Mouse (Mus musculus) embryonic facial prominence, embryonic 14.5 days (tissue): ENCODE measurements around the gene Pfn1. TPM values are rescaled to one million over a fixed set of nuclear protein-coding genes. Genes with fewer than 3 reads are reported as not detected.

Experiments used
- ATAC-seq: fragments of 200-750 bp; cut with Nextera tagmentation; 2 replicates; pipeline ENCODE4 v1.8.0; 2017; ENCODE audit warnings: low read depth, moderate number of reproducible peaks, moderate TSS enrichment
- DNase-seq: peaks from one replicate; pipeline ENCODE4 v3.0.0-alpha.2; 2015; ENCODE audit warnings: low spot score
- H3K27ac ChIP-seq: fragments of 300-500 bp; sonication (generic); replicated peaks from 2 replicates; pipeline ENCODE4 v1.5.1; 2014; ENCODE audit warnings: low read depth, mild to moderate bottlenecking, low read length, moderate library complexity
- H3K27me3 ChIP-seq: fragments of 300-500 bp; sonication (generic); replicated peaks from 2 replicates; pipeline ENCODE4 v1.6.1; 2014; ENCODE audit warnings: low read length; ENCODE audit not compliant: control insufficient read depth, insufficient read depth
- H3K36me3 ChIP-seq: fragments of 300-500 bp; sonication (generic); 2 replicates; pipeline ENCODE4 v1.6.1; 2014; ENCODE audit warnings: low read length, mixed read lengths; ENCODE audit not compliant: control insufficient read depth, insufficient read depth
- H3K4me1 ChIP-seq: fragments of 300-500 bp; sonication (generic); 2 replicates; pipeline ENCODE4 v1.6.1; 2014; ENCODE audit warnings: antibody characterized with exemption, low read length; ENCODE audit not compliant: control insufficient read depth, insufficient read depth
- H3K4me2 ChIP-seq: fragments of 300-500 bp; sonication (generic); 2 replicates; pipeline ENCODE4 v1.6.1; 2014; ENCODE audit warnings: low read depth, mild to moderate bottlenecking, low read length, moderate library complexity, mixed read lengths
- H3K4me3 ChIP-seq: fragments of 300-500 bp; sonication (generic); 2 replicates; pipeline ENCODE4 v1.5.1; 2014; ENCODE audit warnings: low read depth, mild to moderate bottlenecking, low read length
- H3K9ac ChIP-seq: fragments of 300-500 bp; sonication (generic); 2 replicates; pipeline ENCODE4 v1.6.1; 2014; ENCODE audit warnings: low read depth, mild to moderate bottlenecking, low read length, moderate library complexity, mixed read lengths
- H3K9me3 ChIP-seq: fragments of 300-500 bp; sonication (generic); 2 replicates; pipeline ENCODE4 v1.6.1; 2016; ENCODE audit warnings: low read length; ENCODE audit not compliant: control insufficient read depth
- WGBS: fragments of 180-500 bp; shearing (Covaris S2); extraction: QIAGEN DNeasy Blood & Tissue Kit; methylation state at CpG from one replicate; pipeline ENCODE4 v1.1.7; 2014; 5-methylcytosine and 5-hydroxymethylcytosine counted together
- polyA plus RNA-seq: library from polyadenylated mRNA; unstranded; fragments of >200 nt; fragmentation: Nextera tagmentation; extraction: Ambion mirVana; gene quantifications from 2 replicates; pipeline ENCODE4 v1.2.1, GENCODE M21; 2014

The Pfn1 gene
- polyA plus RNA-seq, 1 experiment from 2014 or later = 1,605 TPM

DNA sequence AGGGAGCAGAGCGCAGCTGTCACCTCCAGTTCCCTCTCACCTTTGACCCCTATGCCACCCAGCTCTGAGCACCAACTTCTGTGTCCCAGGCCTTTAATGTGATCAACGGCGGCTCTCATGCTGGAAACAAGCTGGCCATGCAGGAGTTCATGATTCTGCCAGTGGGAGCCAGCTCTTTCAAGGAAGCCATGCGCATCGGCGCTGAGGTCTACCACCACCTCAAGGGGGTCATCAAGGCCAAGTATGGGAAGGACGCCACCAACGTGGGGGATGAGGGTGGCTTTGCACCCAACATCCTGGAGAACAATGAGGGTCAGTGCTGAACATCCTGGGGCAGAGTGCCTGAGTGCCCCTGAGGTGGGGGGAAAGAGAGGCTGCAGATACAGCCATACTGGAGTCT lies 6.1 kb upstream of the Pfn1 start:
- WGBS = 88% methylated on average over 8 of the region's 8 CpGs
- H3K9me3 ChIP-seq = no peaks in the 10 kb centered on the region
- H3K4me1 ChIP-seq = peaks cover 29% of the 10 kb centered on the region
- ATAC-seq (no peak), DNase-seq (no peak)
- no peaks in the 10 kb centered on the region for H3K27me3 ChIP-seq
- no peak overlapping the region for H3K27ac ChIP-seq
- no peak overlapping the region for H3K4me3 ChIP-seq
- H3K36me3 ChIP-seq = peaks cover 52% of the 10 kb centered on the region
- H3K9ac ChIP-seq = no peak overlapping the region
- H3K4me2 ChIP-seq = no peak overlapping the region

- no peak for ATAC-seq
- no peak overlapping the region for H3K4me3 ChIP-seq
- H3K27me3 ChIP-seq = no peaks in the 10 kb centered on the region
- DNase-seq = no peak
- peaks cover 36% of the 10 kb centered on the region for H3K36me3 ChIP-seq
- 61% methylated on average over 8 of the region's 8 CpGs for WGBS
- peak overlapping the region; percentile 15; the same call in 1 of the 2 replicates for H3K27ac ChIP-seq
- no peaks in the 10 kb centered on the region for H3K9me3 ChIP-seq
- peaks cover 29% of the 10 kb centered on the region for H3K4me1 ChIP-seq
- H3K9ac ChIP-seq = peak overlapping the region; percentile 2; the same call in 1 of the 2 replicates
- no peak overlapping the region; the same call in 1 of the 2 replicates for H3K4me2 ChIP-seq
Observed at GRCm38 (mm10) chr11:70658942-70659341, 4.5 kb upstream of the Pfn1 start.

DNA sequence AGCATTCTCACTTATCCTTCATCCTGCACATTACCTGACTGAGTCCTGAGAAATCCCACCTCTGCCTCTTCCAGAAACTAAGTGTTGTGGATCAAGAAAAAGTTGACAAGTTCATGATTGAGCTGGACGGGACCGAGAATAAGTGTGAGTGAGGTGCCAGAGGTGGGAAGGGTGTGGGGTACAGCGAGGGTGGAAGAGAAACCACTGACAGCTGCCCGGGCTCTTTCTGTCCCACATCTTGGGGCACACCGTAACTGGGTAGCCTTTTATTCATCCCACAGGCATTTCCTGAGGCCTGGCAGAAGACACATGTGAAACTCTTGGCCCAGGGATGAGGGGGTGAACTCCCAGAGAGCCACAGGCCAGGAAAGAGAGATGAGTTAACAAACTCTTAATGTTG lies 4.1 kb upstream of the Pfn1 start:
- ATAC-seq (no peak), DNase-seq (no peak)
- Histone ChIP-seq H3K9me3 (no peaks in the 10 kb centered on the region), H3K4me1 (peaks cover 29% of the 10 kb centered on the region), H3K9ac (no peak overlapping the region; the same call in 1 of the 2 replicates), H3K27ac (no peak overlapping the region), H3K27me3 (no peaks in the 10 kb centered on the region), H3K36me3 (peaks cover 32% of the 10 kb centered on the region), H3K4me2 (peak overlapping the region; percentile 2; the same call in 1 of the 2 replicates), H3K4me3 (0 out of 2 replicates have a peak overlapping the region, but pooled peaks have one; percentile 2)
- WGBS = 82% methylated on average over 5 of the region's 5 CpGs

- WGBS = 47% methylated on average over 9 of the region's 9 CpGs
- Histone ChIP-seq H3K9me3 (no peaks in the 10 kb centered on the region), H3K27me3 (no peaks in the 10 kb centered on the region), H3K27ac (peak overlapping the region; percentile 15; the same call in 1 of the 2 replicates), H3K36me3 (peaks cover 28% of the 10 kb centered on the region), H3K4me1 (peaks cover 29% of the 10 kb centered on the region), H3K4me2 (peak overlapping the region; percentile 98; the same call in 1 of the 2 replicates), H3K4me3 (0 out of 2 replicates have a peak overlapping the region, but pooled peaks have one; percentile 6), H3K9ac (no peak overlapping the region)
- ATAC-seq (no peak), DNase-seq (no peak)
Observed at GRCm38 (mm10) chr11:70657991-70658390, 3.5 kb upstream of the Pfn1 start.

DNA sequence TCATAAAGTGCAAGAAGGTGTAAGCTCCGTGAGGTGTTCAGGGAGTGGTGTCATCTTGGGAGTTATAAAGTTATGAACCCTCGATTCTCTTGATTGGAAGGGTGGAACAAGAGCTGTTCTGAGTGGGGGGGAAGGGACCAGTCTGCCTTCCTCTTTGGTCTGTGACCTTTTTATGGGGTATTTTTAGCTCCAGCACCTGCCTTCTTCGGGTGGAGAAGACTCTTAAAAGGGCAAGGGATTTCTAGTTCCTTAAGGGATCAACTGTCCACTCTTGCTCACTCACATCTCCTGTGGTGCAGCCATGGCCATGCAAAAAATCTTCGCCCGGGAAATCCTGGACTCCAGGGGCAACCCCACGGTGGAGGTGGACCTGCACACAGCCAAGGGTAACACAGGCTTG lies 3.1 kb upstream of the Pfn1 start:
- DNase-seq (no peak), ATAC-seq (no peak)
- Histone ChIP-seq H3K27ac (peak overlapping the region; percentile 90), H3K4me1 (peaks cover 31% of the 10 kb centered on the region), H3K9me3 (no peaks in the 10 kb centered on the region), H3K27me3 (no peaks in the 10 kb centered on the region), H3K36me3 (peaks cover 27% of the 10 kb centered on the region), H3K9ac (no peak overlapping the region), H3K4me2 (peak overlapping the region; percentile 98), H3K4me3 (0 out of 2 replicates have a peak overlapping the region, but pooled peaks have one; percentile 6)
- WGBS = 41% methylated on average over 6 of the region's 6 CpGs

- peaks cover 37% of the 10 kb centered on the region for H3K4me1 ChIP-seq
- ATAC-seq (no peak), DNase-seq (no peak)
- H3K9ac ChIP-seq = peak within 1 kb of the TSS; percentile 92
- H3K9me3 ChIP-seq = no peaks in the 10 kb centered on the region
- peak within 1 kb of the TSS; percentile 90 for H3K27ac ChIP-seq
- peak within 1 kb of the TSS; percentile 98 for H3K4me2 ChIP-seq
- H3K27me3 ChIP-seq = no peaks in the 10 kb centered on the region
- H3K36me3 ChIP-seq = peaks cover 27% of the 10 kb centered on the region
- WGBS = 11% methylated on average over 3 of the region's 3 CpGs
- peak within 1 kb of the TSS; percentile 64 for H3K4me3 ChIP-seq
Observed at GRCm38 (mm10) chr11:70656964-70657363, 2.5 kb upstream of the Pfn1 start, which contains the start of gene Eno3. Eno3 (plus strand) TSS chr11:70657202.

DNA sequence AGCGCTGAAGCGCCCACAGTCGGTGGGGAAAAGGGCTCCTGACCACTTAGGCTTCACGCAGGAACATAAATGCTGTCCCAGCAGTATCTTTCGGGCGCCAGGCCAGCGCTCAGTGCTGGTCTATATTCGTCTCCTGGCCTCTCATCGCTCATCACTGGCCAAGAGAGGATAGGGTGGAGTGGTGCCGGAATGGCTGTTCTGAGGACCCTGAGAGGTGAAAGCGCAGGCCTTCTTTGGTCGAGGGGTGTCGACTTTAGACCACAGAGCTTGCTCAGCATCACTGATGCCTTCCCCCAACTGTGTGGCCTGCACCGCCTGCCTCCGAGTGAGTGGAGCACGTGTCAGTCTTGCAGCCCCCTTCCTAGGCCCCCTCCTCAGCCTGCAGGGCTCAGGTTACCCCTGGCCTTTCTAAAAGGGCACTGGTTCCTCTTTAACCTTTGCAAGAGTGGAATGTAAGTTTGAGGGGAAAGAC lies 2.0 kb upstream of the Pfn1 start:
- ATAC-seq = peak; percentile 5; the same call in 1 of the 2 replicates
- H3K4me1 ChIP-seq = peaks cover 39% of the 10 kb centered on the region
- no peaks in the 10 kb centered on the region for H3K9me3 ChIP-seq
- peak overlapping the region; percentile 64 for H3K4me3 ChIP-seq
- DNase-seq = peak; percentile 63
- peak overlapping the region; percentile 92 for H3K9ac ChIP-seq
- H3K4me2 ChIP-seq = peak overlapping the region; percentile 98
- 4% methylated on average over 16 of the region's 16 CpGs for WGBS
- peaks cover 29% of the 10 kb centered on the region for H3K36me3 ChIP-seq
- no peaks in the 10 kb centered on the region for H3K27me3 ChIP-seq
- H3K27ac ChIP-seq = peak overlapping the region; percentile 90

GRCm38 (mm10) chr11:70655571-70656455 lies 1.4 kb upstream of the Pfn1 start:
- H3K27ac ChIP-seq = peak overlapping the region; percentile 90
- under 1% methylated on average over 57 of the region's 61 CpGs for WGBS
- peaks cover 31% of the 10 kb centered on the region for H3K36me3 ChIP-seq
- ATAC-seq (peak; percentile 47), DNase-seq (peak; percentile 83)
- H3K9ac ChIP-seq = peak overlapping the region; percentile 92
- no peaks in the 10 kb centered on the region for H3K27me3 ChIP-seq
- H3K4me1 ChIP-seq = peaks cover 39% of the 10 kb centered on the region
- no peaks in the 10 kb centered on the region for H3K9me3 ChIP-seq
- H3K4me3 ChIP-seq = peak overlapping the region; percentile 64
- H3K4me2 ChIP-seq = peak overlapping the region; percentile 98
